Mouse (Mus musculus): Measurements from ENCODE around the gene Atox1.

Atox1 gene

DNA sequence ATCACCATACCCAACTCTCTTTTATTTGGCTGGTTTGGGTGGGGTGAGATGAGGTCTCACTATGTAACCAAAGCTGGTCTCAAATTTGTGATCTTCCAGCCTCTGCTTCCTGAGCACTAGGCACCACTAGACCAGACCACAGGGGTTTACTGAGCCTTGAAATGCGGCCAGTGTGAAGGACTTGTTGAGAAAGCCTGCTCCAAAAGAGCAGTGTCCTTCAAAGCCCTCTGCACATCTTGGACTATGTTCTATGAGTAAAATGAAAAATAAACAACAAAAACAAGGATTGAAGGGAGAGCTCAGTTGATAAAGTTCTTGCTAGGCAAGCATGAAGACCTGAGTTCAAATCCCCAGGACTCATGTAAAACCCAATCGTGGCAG lies 47.6 kb downstream of the Atox1 start:
- no peak for DNase-seq (ENCODE audit: low read depth, low spot score)

DNA sequence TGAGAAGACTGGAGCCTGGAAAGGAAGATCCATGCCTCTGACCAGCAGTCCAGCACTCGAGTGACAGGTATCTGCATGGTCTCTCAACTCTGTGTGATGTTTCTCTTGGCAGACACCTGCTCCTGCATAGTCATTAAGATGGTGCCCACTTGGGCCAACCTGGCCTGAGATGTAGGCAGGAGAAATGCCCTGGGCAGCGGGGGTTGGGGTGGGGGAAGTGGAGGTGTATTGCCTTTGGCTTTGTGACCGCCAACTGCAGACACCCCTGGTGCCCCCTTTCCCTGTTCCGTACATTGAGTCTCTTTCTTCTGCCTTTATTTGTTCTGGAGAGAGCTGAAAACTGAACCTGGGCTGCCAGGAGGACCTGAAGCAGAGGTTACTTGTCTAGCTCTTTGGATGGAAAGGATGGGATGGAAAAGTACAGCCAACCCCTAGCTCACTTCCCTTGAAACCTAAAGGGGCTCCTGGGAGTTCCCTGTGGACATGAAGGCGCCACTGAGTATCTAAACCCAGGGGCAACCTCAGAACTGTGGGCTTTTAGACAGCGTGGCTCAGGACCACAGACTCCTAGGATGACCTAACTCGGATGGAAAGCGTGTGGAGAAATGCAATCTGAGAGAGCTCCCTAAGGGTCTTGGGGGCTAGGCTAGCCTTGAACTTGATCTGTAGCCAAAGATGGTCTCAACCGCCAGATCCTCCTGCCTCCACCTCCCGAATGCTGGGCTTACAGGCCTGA lies 48.2 kb downstream of the Atox1 start:
- DNase-seq (ENCODE audit: low read depth, low spot score): no peak

DNA sequence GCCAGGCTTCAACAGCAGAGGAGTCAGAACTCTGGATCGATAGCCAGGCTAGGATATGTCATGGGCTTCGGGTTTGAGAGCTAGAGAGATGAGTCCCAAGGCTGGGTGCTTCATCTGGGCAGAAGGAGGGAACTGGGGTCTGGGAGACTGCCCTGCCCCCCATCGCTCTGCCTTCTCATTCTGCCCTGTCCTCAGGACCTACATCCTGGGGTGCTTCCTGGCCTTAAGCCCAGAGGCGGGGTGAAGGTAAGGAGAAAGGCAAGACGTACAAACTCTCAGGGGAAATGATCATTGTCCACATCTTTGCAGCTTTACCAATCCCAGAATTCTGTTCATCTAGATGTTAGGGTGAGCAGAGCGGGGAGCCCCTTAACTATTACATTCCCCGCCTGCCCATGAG lies 49.0 kb downstream of the Atox1 start:
- DNase-seq (ENCODE audit: low read depth, low spot score): no peak

DNA sequence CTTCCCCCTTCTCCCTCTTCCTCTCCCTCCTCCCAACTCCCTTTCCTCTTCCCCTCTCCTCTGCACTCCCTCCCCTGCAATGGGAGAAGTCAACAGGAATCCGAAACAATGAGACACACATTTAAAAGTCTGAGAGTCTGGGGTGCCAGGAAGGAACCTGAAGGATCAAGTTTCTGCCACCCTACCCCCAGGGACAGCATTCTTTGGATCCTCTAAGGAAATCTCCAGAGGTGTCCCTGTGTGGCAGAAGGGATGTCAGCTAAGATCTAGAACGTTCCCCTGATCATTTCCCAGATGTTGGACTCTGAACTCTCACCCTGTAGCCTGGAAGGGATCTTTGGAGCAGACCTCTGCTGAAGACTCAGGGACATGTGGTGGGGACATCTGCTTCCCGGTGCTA lies 50.5 kb downstream of the Atox1 start:
- DNase-seq (ENCODE audit: low read depth, low spot score): no peak

DNA sequence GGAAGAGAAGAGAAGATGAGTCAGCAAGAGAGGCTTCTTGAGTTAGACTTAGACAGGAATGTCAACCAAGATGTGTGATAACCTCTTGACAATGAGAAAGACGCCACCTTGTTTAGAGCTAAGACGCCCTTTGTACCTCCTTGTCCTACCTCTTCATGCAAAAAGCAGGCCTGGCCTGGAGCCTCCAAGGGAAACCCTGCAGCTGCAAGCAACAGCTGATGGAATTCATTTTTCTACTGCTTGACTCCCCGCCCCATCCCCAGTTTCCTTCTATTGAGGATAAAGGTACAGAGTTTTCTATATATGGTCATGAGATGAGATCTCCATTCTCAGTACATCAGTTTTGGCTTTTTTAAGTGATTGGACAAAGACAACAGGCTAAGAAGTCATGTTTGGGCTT lies 51.0 kb downstream of the Atox1 start:
- no peak for DNase-seq (ENCODE audit: low read depth, low spot score)

DNA sequence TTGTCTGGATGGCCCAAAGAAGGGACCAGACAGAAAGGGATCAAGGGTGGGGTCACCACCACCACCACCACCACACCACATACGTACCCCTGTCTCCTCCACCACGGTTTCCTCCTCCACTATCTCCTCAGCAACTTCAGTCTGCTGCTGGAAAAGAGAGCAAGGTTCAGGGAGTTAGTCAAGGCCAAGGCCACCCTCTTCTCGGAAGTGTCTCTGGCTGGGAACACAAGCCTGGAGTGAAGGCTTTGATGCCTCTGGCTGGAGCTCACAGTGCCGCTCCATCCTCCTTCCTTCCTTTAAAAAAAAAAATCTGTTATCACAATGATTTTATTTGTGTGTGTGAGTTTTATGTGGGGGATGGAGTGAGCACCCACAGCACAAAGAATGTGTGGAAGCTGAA lies 53.9 kb downstream of the Atox1 start:
- no peak for DNase-seq (ENCODE audit: low read depth, low spot score)

DNA sequence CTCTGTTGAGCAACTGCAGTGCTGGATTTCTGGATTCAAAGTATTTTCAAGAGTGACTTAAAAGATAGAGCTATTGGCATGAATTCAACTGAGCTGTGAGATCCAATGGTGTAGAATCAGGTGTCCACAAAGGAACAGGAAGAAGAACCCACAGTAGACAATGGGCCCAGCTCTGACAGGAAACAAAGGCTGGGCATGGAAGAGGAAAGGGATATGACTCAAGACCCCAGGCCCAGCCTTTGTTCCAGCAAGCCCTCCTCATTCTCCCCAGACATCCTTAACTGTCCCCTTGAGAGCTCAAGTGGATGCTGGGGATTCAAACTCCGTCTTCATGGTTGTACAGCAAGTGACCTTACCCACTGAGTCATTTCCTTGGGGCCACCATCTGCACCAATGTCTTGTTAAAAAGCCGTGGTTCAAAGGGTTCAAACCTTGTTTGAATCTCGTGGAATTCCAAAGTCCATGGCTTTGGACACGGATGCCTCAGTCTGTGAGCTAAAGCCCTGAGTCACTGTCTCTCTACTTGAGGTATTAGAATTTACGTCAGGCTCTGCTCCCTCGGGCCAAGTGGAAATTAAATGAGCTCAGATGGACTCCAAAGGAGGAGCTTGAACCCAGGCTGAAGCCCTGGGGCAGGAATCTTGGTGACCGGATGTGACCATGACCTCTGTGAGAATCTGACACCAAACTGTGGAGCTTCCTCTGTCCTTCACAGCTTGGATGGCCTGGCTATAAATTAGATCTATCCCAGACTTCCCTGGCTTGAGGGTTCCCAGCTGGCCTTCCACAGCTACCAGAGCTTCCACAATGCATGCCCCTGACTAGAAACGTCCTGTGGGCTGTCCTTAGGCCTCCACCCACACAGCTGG lies 55.2 kb downstream of the Atox1 start:
- DNase-seq (ENCODE audit: low read depth, low spot score): no peak

DNA sequence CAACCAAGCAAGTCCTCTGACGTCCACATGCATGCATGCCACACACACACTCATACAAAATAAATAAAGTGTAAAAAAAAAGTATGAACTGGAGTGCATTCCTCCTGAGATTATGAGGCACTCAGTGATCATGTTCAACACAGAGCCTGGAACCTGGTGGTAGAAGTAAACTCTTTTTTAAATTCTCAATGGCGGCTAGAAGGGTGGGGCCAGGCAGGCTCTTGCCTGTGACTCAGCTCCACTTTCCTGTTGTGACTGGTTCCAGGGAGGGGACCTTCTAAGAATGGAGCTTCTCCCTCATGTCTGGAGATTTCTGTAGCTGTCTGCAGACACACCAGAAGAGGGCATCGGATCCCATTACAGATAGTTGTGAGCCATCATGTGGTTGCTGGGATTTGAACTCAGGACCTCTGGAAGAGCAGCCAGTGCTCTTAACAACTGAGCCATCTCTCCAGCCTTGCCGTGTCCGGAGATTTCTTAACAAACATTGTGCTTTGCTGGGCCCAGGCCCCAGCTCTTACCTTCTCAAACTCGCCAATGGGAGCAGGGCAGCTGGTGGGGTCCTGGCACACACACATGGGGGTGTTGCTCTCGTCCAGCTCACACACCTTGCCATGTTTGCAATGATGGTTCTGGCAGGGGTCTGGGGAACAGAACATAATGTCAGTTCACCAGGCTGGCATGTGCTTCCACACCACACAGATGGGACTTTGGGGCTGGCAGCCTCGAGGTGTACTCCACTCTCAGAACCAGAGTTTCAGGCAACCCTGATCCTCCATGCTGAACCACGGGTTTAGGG lies 56.2 kb downstream of the Atox1 start:
- no peak for DNase-seq (ENCODE audit: low read depth, low spot score)

DNA sequence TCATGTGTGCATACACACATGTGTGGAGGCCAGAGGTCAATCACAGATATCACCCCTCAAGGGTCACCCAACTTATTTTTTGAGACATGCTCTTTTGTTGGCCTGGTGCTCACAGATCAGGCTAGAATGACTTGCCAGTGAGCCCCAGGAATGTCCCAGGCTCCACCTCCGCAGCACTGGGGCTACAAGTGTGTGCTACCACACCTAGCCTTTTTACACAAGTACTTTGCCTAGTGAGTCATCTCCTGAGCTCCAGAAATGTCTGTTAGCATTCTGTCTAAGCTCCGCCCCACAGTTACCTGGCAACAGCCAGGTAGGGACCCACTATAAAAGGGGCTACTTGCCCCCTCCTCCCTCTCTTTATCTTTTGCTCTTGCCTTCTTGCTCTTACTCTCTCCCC lies 60.2 kb downstream of the Atox1 start:
- DNase-seq (ENCODE audit: low read depth, low spot score): no peak

DNA sequence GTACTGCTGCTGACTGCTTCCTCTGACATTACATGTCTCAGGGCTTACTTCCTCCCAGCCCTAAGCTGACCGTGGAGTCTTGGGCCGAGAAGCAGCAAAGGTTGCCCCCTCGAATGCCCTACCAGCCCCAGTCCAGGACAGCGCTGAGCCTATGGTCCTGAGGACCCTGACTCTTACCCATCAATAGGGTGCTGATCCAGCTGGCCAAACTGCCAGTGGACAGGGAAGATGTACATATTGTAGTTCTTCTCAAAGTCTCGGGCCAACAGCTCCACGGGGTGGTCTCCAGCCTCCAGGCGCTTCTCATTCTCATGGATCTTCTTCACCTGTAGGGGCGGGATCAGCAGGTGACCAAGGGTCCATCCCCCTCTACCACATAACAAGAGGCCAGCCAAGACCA lies 62.7 kb downstream of the Atox1 start:
- DNase-seq (ENCODE audit: low read depth, low spot score): no peak

DNA sequence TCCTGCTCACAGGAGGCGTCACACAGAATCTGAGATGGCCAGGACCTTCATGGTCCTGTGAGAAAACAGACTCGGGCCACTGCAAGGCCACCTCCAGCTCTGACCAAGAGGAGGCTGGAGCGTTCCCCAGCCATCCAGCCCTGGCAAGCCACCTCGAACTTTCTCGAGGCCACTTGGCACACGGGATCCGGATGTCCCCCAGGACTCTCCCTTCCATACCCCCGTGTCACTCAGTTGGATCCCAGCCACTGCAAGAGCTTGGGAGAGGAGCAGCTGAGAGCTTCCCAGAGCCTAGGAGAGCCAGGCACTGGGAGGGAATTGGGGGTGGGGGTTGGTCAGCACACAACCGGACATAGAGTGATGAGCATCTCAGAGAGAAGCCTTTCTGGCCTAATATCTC lies 63.6 kb downstream of the Atox1 start:
- no peak for DNase-seq (ENCODE audit: low read depth, low spot score)

DNA sequence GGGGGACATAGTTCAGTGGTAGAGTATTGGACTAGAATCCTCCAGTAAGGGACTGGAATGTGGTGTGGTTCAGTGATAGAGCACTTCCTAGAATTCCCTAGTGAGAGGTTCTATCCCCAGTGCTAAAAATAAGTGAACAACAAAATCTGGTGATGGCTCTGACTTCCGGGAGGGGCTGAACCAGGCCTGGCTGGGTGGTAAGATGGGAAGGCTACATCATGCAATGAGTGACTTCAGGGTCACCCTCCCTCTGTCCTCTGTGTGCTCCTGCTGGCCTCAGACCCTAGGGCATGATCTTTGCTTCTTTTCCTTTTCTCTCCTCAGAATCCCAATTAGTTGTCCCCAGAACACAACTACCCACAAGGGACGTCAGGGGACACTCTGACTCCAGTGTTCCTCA lies 64.0 kb downstream of the Atox1 start:
- no peak for DNase-seq (ENCODE audit: low read depth, low spot score)
